Mouse (Mus musculus) testis, adult 2 months (tissue): ENCODE data around the gene Agap2. TPM values are rescaled to one million over a fixed set of nuclear protein-coding genes. Genes with fewer than 3 reads are reported as not detected.

Source experiments
- H3K27ac ChIP-seq: fragments of 200-500 bp; 2 replicates; pipeline ENCODE4 v1.5.1; 2012; ENCODE audit warnings: low read depth, low read length; ENCODE audit not compliant: control insufficient read depth, insufficient read depth
- H3K27me3 ChIP-seq: fragments of 200-500 bp; 2 replicates; pipeline ENCODE4 v1.6.1; 2012; ENCODE audit warnings: mild to moderate bottlenecking, low read length, moderate library complexity; ENCODE audit not compliant: control insufficient read depth, insufficient read depth
- H3K36me3 ChIP-seq: fragments of 200-500 bp; 2 replicates; pipeline ENCODE4 v1.6.1; 2012; ENCODE audit warnings: mild to moderate bottlenecking, low read length; ENCODE audit not compliant: control insufficient read depth, insufficient read depth
- H3K4me1 ChIP-seq: fragments of 200-500 bp; 2 replicates; pipeline ENCODE4 v1.6.1; 2012; ENCODE audit warnings: low read length; ENCODE audit not compliant: control insufficient read depth, insufficient read depth
- H3K4me3 ChIP-seq: fragments of 200-500 bp; 2 replicates; pipeline ENCODE4 v1.5.1; 2012; ENCODE audit warnings: low read depth, mild to moderate bottlenecking, low read length, moderate library complexity, mixed read lengths; ENCODE audit not compliant: control insufficient read depth
- CTCF ChIP-seq: fragments of 200-500 bp; IDR thresholded peaks from 2 replicates; pipeline ENCODE4 v1.5.1; 2012; ENCODE audit warnings: low read depth, mild to moderate bottlenecking, inconsistent platforms, low read length, moderate library complexity; ENCODE audit not compliant: control insufficient read depth, insufficient read depth, insufficient replicate concordance
- POLR2A ChIP-seq: fragments of 200-500 bp; IDR thresholded peaks from 2 replicates; pipeline ENCODE4 v1.6.1; 2012; ENCODE audit warnings: low read depth, mild to moderate bottlenecking, inconsistent platforms, low read length, moderate library complexity; ENCODE audit not compliant: control insufficient read depth
- polyA plus RNA-seq: library from polyadenylated mRNA; depleted of rRNA; stranded (reverse); fragments of >200 nt; gene quantifications from 2 replicates; pipeline ENCODE4 v1.2.3, GENCODE M21; 2012

Gene Agap2
- polyA plus RNA-seq, 1 experiment = 0.53 TPM

DNA sequence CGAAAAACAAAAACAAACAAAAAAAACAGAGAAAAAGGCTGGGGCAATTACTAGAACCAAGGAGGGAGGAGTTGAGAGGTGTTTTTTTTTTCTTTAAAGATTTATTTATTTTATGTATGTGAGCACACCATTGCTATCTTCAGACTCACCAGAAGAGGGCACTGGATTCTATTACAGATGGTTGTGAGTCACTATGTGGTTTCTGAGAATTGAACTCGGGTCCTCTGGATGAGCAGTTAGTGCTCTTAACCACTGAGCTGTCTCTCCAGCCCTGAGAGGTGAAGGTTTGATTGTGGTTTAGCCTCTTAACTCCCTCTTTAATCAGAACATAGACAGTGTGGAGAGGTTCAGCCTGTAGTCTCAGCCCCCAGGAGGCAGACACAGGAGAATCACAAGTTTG lies 40.0 kb downstream of the Agap2 start:
- Histone ChIP-seq H3K4me3 (no peak overlapping the region), H3K36me3 (peaks cover 4% of the 10 kb centered on the region), H3K27ac (no peak overlapping the region), H3K4me1 (peaks cover 3% of the 10 kb centered on the region; the same call in 1 of the 2 replicates), H3K27me3 (no peaks in the 10 kb centered on the region)
- TF ChIP-seq CTCF (no peak), POLR2A (no peak)

GRCm38 (mm10) chr10:127118470-127118869 lies 43.4 kb downstream of the Agap2 start:
- Histone ChIP-seq H3K4me1 (peaks cover 10% of the 10 kb centered on the region), H3K27ac (no peak overlapping the region), H3K27me3 (no peaks in the 10 kb centered on the region), H3K4me3 (no peak overlapping the region), H3K36me3 (peaks cover 4% of the 10 kb centered on the region)
- TF ChIP-seq POLR2A (no peak), CTCF (no peak)

DNA sequence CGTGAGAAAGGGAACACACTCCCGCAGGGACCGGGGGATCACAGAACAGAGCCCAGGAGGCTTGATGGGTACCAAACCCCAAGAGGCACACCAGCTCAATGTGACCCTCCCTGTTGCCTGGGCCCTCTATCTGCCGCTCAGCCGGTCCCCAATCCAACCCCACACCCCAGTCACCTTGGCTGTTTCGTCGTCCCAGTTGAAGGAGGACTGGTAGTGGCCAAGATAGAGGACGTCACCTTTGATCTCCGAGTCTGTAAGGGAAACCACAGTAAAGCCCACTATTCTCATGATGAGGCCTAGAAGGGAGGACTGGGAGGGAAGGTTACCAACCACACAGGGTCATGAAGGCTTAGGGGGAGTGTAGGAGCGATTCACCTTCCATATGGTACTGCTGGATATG lies 44.1 kb downstream of the Agap2 start:
- Histone ChIP-seq H3K27ac (no peak overlapping the region), H3K27me3 (no peaks in the 10 kb centered on the region), H3K4me1 (peaks cover 10% of the 10 kb centered on the region), H3K4me3 (no peak overlapping the region), H3K36me3 (peaks cover 4% of the 10 kb centered on the region)
- TF ChIP-seq CTCF = no peak
- no peak for TF ChIP-seq POLR2A

GRCm38 (mm10) chr10:127120301-127121065 lies 45.4 kb downstream of the Agap2 start:
- Histone ChIP-seq H3K4me1 (peaks cover 10% of the 10 kb centered on the region), H3K27me3 (no peaks in the 10 kb centered on the region), H3K4me3 (peak overlapping the region; percentile 99), H3K36me3 (peaks cover 4% of the 10 kb centered on the region), H3K27ac (peak overlapping the region; percentile 75)
- TF ChIP-seq CTCF (peak; percentile 14; the same call in 1 of the 2 replicates), POLR2A (no peak)

DNA sequence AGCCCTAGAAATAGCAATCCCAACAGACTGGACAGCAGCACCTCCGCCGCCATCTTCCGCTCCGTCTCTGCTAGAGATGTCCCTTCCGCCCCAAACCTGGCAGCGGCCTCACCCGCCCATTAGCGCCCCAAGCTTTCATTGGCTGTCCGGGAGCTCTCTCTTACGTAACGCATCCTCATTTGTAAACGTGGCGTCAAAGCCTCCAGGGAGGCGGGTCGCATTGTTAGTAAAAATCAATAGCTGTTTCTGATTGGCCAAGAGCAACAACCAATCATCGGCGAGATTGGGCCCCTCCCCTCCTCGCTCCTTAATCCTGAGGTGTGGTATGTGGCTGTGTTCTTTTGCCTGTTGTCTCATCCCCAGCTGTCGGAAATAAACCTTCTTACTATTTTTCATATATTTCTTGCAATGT lies 46.0 kb downstream of the Agap2 start, which contains the start of gene Os9:
Gene Os9 (minus strand): TSS at position 66 of the 412 bp plus-strand sequence.
- Histone ChIP-seq H3K4me1 (peaks cover 10% of the 10 kb centered on the region), H3K27me3 (no peaks in the 10 kb centered on the region), H3K27ac (peak within 1 kb of the TSS; percentile 75), H3K36me3 (peaks cover 4% of the 10 kb centered on the region), H3K4me3 (peak within 1 kb of the TSS; percentile 99)
- TF ChIP-seq POLR2A = peak; percentile 73
- TF ChIP-seq CTCF = no peak

DNA sequence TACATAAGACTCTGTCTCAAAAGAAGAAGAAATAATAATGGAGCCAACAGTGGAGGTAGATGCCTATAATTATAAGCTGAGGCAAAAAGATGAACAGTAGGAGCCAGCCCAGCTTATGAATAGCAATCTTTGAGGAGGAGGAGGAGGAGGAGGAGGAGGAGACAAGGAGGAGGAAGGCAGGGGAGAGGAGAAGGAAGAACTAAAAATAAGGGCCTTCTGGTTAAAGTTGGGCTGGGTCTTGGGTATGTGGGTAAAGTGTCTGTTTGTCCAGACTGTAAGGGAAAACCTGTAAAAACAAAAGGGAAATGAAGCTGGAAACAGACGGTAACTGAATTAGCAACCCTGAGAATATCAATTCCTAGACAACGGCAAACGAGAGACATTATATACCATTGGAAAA lies 46.9 kb downstream of the Agap2 start:
- peaks cover 10% of the 10 kb centered on the region for H3K4me1 ChIP-seq
- H3K4me3 ChIP-seq = no peak overlapping the region
- H3K36me3 ChIP-seq = peaks cover 4% of the 10 kb centered on the region
- no peak overlapping the region for H3K27ac ChIP-seq
- no peaks in the 10 kb centered on the region for H3K27me3 ChIP-seq
- TF ChIP-seq POLR2A (no peak), CTCF (no peak)

- TF ChIP-seq POLR2A (no peak), CTCF (no peak)
- Histone ChIP-seq H3K4me3 (no peak overlapping the region), H3K36me3 (peaks cover 2% of the 10 kb centered on the region), H3K27ac (no peak overlapping the region), H3K27me3 (no peaks in the 10 kb centered on the region), H3K4me1 (peaks cover 10% of the 10 kb centered on the region)
Measured at GRCm38 (mm10) chr10:127122784-127123435, 47.8 kb downstream of the Agap2 start.
